Comparison of ENCODE assay signal across 22 mouse cellular contexts in genomic region chr4:54097543-54097942, GRCm38 (mm10).
A peak's percentile ranks its signal among the peaks of the same experiment; 100 is the strongest.
DNase-seq lines count a peak whose midpoint lies in the region; ATAC-seq lines count a peak whose summit lies in the region.
"Had no signal": no experiment of that assay in that cellular context is flagged by ENCODE, and none has a peak within 500 bp of the region (broad histone marks: within the 10 kb centered on the region; RNA-seq: fewer than 3 reads in every experiment).

No protein-coding gene starts in this region.

- WGBS in stomach, embryonic 14.5 days: 74% methylated on average over 2 of the region's 2 CpGs

- no peak for ATAC-seq in cerebellum, adult (ENCODE audit: insufficient number of reproducible peaks, low FRiP score, low TSS enrichment)
- ATAC-seq in stomach, embryonic 14.5 days (ENCODE audit: insufficient number of reproducible peaks, insufficient read depth, low FRiP score, low read depth): peak; percentile 69; the same call in 1 of the 2 replicates
- ATAC-seq: activated CD4-positive, CD25-positive, alpha-beta regulatory T cell, adult 4 months; forebrain, embryonic 13.5 days; forebrain, embryonic 16.5 days; intestine, postnatal 0 days had no signal

- no peaks in the 10 kb centered on the region for H3K36me3 ChIP-seq in stomach, embryonic 14.5 days (ENCODE audit: control insufficient read depth, insufficient read depth, low read length)
- H3K36me3 ChIP-seq: forebrain, embryonic 10.5 days; hindbrain, embryonic 12.5 days; hindbrain, embryonic 15.5 days had no signal

- H3K27ac ChIP-seq in stomach, embryonic 14.5 days (ENCODE audit: low read length): no peak overlapping the region
- H3K27ac ChIP-seq: forebrain, embryonic 10.5 days; forebrain, embryonic 13.5 days; hindbrain, embryonic 12.5 days; hindbrain, embryonic 15.5 days had no signal

- no peaks in the 10 kb centered on the region for H3K27me3 ChIP-seq in stomach, embryonic 14.5 days (ENCODE audit: control insufficient read depth, insufficient read depth, low read length)
- H3K27me3 ChIP-seq: forebrain, embryonic 13.5 days; hindbrain, embryonic 12.5 days; hindbrain, embryonic 15.5 days had no signal

- H3K4me1 ChIP-seq in stomach, embryonic 14.5 days (ENCODE audit: control insufficient read depth, insufficient read depth, low read length): no peaks in the 10 kb centered on the region
- H3K4me1 ChIP-seq: forebrain, embryonic 13.5 days; hindbrain, embryonic 12.5 days; hindbrain, embryonic 15.5 days had no signal

- no peaks in the 10 kb centered on the region for H3K9me3 ChIP-seq in stomach, embryonic 14.5 days (ENCODE audit: control insufficient read depth, low read depth, low read length)
- H3K9me3 ChIP-seq: forebrain, embryonic 10.5 days; forebrain, embryonic 13.5 days; hindbrain, embryonic 12.5 days; hindbrain, embryonic 15.5 days had no signal

- H3K4me2 ChIP-seq in stomach, embryonic 14.5 days (replicated peaks; ENCODE audit: low read depth, low read length): no peak overlapping the region
- H3K4me2 ChIP-seq: forebrain, embryonic 13.5 days; heart, embryonic 11.5 days; hindbrain, embryonic 12.5 days; hindbrain, embryonic 15.5 days had no signal

- no peak overlapping the region for H3K9ac ChIP-seq in stomach, embryonic 14.5 days (replicated peaks; ENCODE audit: low read depth, low read length)
- H3K9ac ChIP-seq: forebrain, embryonic 13.5 days; hindbrain, embryonic 12.5 days; hindbrain, embryonic 15.5 days had no signal

- DNase-seq in cerebellum, adult 9-11 months: peak; percentile 7
- peak; percentile 47 for DNase-seq in 3T3-L1 (ENCODE audit: low read depth, low spot score)
- no peak for DNase-seq in adrenal gland, postnatal 25 days
- DNase-seq in T-cell, adult 2 months (ENCODE audit: low spot score): no peak
- DNase-seq: adrenal gland, adult 8-10 months; adrenal gland, postnatal 36 days; B cell, adult 2 months; cerebellum, adult 18-20 months; cerebellum, postnatal 36 days; gastrocnemius, postnatal 14 days; heart, adult 11 months; kidney, adult 2 months had no signal

- H3K4me3 ChIP-seq in stomach, embryonic 14.5 days (ENCODE audit: low read depth, low read length): no peak overlapping the region
- H3K4me3 ChIP-seq: forebrain, embryonic 10.5 days; forebrain, embryonic 13.5 days; hindbrain, embryonic 12.5 days; hindbrain, embryonic 15.5 days had no signal

Comparison
In these comparisons a context has a peak if more than half of its experiments do, and no peak if none do; other contexts are left out.
1. DNase-seq: peak in cerebellum, adult 9-11 months (single experiment) and 3T3-L1 (single experiment); none in adrenal gland, postnatal 25 days (single experiment) and T-cell, adult 2 months (single experiment).